Mouse (Mus musculus) neutrophil, adult 5-6 weeks (primary cell): ENCODE data around the gene Cpm. TPM values are rescaled to one million over a fixed set of nuclear protein-coding genes. Genes with fewer than 3 reads are reported as not detected.
"Not testable (repeated sequence)": the region's sequence is repeated elsewhere in the genome, so short reads cannot be mapped to it uniquely, and the experiment has no call there.

Experiments used
- ATAC-seq: fragments of 151-379, 151-347 bp; 2 replicates; pipeline ENCODE4 v1.8.0; 2017; ENCODE audit warnings: mild to moderate bottlenecking, moderate TSS enrichment; ENCODE audit not compliant: insufficient number of reproducible peaks, poor library complexity, low FRiP score, severe bottlenecking; ENCODE audit errors: extremely low read depth
- total RNA-seq: library from RNA; stranded (forward); fragments of 200-1000 nt; gene quantifications from 2 replicates; pipeline ENCODE4 v1.2.3, GENCODE M21; 2017

Gene Cpm
- total RNA-seq, 1 experiment from 2014 or later: 40.6 TPM

- no peak for ATAC-seq
Observed at GRCm38 (mm10) chr10:117732184-117732583, 102.9 kb downstream of the Cpm start.

DNA sequence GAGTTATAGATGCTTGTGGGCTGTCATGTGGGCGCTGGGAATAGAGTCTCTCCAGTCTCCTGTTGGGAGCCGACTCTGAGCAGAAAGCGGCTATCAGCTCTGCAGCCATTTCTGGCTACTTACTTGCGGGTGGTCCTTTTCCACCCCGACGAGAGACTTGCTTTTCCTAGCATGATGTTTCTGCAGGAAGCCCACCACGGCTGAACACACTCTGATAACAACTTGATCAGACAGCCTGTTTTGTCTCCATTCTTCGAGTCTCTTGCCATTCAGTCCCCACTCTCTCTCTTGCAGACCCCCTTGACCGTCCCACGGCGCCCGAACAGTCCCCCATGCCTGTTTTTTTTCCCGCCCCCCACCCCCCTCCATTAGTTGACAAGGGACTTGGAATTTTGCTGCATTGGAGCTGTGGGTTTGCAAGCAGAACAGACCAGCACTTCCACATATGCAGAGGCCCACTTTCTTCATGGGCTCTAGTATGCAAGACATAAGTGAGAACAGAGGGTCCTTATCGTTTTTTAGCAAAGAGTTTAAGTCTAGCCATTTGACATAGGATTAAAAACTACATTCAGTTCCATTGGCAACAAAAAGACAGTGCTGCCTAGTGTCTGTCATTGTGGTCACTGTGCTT, 103.8 kb downstream of the Cpm start:
- no peak for ATAC-seq

DNA sequence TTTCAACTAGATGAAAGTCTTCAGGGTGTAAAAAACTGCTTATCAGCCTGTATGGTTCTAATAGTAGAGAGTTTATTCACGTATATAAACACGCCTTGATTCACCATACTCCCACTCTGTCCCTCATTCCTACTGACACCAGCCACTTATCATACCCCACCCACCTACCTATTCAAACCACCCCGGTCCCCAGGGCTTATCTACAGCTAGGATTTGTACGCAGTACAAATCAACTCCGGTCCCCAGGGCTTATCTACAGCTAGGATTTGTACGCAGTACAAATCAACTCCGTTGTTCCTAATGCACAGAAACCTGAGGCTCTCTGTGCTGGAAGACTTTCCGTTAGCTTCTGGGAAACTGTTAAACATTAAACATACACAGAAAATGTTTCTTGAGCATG, 104.3 kb downstream of the Cpm start:
- not testable (repeated sequence) for ATAC-seq

DNA sequence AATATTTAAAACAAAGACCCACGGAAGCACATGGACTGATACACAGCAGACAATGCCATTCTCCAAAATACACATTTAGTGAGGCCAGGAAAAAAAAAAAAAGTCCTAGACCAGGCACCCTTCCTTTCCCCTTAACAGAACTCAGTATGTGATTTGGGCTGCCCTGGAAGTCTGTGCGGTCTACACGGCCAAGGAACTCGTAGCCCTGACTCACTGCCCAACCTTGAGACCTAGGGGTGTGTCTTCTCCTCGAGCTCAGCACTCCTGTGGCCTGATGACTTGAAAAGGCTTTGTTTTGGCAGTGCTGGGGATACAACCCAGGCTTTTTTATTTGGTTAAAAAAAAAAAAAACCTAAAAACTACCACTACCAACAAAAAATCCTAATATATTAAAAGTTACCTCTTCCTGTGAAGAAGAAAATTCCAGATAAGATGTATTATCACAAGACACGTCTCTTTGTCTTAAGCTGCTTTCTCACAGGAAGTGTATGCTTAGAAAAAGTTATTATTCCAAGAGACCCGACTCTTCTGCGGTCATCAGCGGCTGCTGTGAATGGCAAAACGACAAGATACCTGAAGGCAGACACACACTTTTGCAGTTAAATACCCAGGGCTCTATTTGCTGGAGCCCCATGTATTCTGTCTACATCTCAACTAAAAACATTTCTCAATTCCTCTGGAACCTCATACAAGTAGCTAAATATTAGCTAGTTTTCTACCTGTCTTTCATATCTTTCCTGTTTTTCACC, 105.0 kb downstream of the Cpm start:
- not testable (repeated sequence) for ATAC-seq

DNA sequence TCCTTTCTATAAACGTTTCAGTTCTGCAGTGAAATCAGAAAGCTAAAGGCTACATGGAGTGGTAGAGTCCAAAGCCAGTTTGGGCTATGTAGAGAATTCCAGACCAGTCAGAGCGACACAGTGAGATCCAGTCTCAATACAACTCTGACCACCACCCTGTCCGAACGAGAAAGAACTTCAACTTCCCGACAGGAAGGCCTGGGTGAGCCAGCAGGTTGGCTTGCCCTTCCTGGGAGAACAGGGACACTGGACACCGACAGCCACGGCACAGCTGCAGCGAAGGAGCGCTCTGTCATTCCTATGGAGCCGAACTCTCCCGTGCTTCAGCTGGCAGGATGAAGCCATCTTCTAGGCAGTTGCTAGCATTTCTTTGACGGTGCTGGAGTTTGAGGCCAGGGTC, 106.1 kb downstream of the Cpm start:
- ATAC-seq: not testable (repeated sequence)

- ATAC-seq: no peak
Observed at GRCm38 (mm10) chr10:117736573-117736972, 107.3 kb downstream of the Cpm start.

Other genes with a start within 250 kb of the Cpm start
- 121 and 129 TPM in 2 replicates for gene Cpsf6, start 249.5 kb upstream of the Cpm start, total RNA-seq
- 159 and 173 TPM in 2 replicates for gene Mdm2, start 81.3 kb downstream of the Cpm start, total RNA-seq
- gene Slc35e3, start 116.9 kb downstream of the Cpm start, total RNA-seq: 13.2 and 15.1 TPM in 2 replicates
- 45.9 and 50.0 TPM in 2 replicates for gene Nup107, start 163.2 kb downstream of the Cpm start, total RNA-seq
- gene Rap1b, start 216.5 kb downstream of the Cpm start, total RNA-seq: 331 and 337 TPM in 2 replicates